Mouse (Mus musculus): ENCODE measurements around the gene Fam84a. TPM values are rescaled to one million over a fixed set of nuclear protein-coding genes. Genes with fewer than 3 reads are reported as not detected.

Fam84a gene
- polyA plus RNA-seq, 1 experiment from 2014 or later, result 76.0 TPM

GRCm38 (mm10) chr12:14114730-14115129 lies 37.1 kb downstream of the Fam84a start:
- Histone ChIP-seq H3K4me1 (replicated peaks) (no peaks in the 10 kb centered on the region), H3K36me3 (no peaks in the 10 kb centered on the region), H3K9me3 (no peaks in the 10 kb centered on the region), H3K4me2 (no peak overlapping the region), H3K9ac (no peak overlapping the region), H3K27ac (no peak overlapping the region), H3K4me3 (no peak overlapping the region), H3K27me3 (no peaks in the 10 kb centered on the region)
- no peak for ATAC-seq (ENCODE audit: low FRiP score)
- 89% methylated on average over 6 of the region's 6 CpGs for WGBS

GRCm38 (mm10) chr12:14096944-14097343 lies 54.9 kb downstream of the Fam84a start:
- Histone ChIP-seq H3K36me3 (no peaks in the 10 kb centered on the region), H3K9me3 (no peaks in the 10 kb centered on the region), H3K27ac (no peak overlapping the region), H3K4me1 (replicated peaks) (no peaks in the 10 kb centered on the region), H3K9ac (no peak overlapping the region), H3K27me3 (no peaks in the 10 kb centered on the region), H3K4me2 (no peak overlapping the region), H3K4me3 (no peak overlapping the region)
- ATAC-seq (ENCODE audit: low FRiP score), result no peak

All from hindbrain, embryonic 13.5 days (tissue).